Mouse (Mus musculus) kidney, adult 11 months (tissue): ENCODE results near the gene Kif2c.
"Not testable (repeated sequence)": the region's sequence is repeated elsewhere in the genome, so short reads cannot be mapped to it uniquely, and the experiment has no call there.

ENCODE experiments used
- DNase-seq: peaks from one replicate; pipeline ENCODE4 v3.0.0; 2022

Kif2c gene

DNA sequence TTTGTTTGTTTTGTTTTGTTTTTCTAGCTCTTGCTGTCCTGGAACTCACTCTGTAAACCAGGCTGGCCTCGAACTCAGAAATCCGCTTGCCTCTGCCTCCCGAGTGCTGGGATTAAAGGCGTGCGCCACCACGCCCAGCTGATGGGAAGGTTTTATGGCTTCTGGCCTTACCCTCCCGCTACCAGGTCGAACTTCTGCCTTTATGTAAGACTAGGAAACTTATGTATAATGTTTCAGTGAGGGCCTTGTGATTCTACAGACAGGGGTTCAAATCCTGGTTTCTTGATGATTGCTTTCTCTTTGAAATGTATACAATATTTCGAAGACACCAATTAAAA lies 289 bp upstream of the Kif2c start:
- not testable (repeated sequence) for DNase-seq

DNA sequence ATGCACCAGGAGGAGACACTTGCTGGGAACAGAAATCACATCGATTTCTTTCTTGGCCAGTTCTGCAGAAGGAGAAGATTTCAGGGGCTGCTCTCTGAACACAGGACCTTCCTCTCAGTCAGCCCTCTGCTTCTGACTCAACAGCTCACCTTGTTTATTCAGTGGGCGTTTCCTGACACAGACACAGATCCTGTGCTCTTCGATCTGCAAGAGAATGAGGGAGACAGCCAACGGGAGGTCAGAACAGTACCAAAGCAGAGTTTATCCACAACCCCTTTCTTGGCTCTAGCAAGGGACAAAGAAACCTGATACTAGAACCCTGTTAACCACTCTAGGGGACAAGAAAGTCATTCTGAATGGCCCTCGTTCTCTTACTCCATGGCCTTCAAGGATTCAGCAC lies 12.5 kb downstream of the Kif2c start:
- no peak for DNase-seq

DNA sequence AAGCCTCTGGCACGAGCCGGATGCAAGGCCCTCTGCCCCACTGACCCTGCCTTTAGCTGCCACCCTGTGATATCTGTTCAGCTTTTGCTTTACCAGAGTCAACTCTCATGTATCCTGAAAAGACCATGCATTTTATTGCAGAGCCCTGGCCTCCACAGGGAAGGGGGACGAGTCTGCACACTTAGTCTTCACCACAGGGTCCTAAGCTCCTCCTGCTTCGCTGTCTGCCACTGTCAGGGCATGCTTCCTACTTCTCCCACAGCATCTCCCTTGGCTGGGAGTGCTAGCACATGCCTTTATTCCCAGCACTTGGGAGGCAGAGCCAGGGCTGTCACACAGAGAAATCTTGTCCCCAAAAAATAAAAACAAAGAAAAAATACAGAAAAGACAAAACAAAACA lies 21.3 kb downstream of the Kif2c start:
- DNase-seq = no peak

DNA sequence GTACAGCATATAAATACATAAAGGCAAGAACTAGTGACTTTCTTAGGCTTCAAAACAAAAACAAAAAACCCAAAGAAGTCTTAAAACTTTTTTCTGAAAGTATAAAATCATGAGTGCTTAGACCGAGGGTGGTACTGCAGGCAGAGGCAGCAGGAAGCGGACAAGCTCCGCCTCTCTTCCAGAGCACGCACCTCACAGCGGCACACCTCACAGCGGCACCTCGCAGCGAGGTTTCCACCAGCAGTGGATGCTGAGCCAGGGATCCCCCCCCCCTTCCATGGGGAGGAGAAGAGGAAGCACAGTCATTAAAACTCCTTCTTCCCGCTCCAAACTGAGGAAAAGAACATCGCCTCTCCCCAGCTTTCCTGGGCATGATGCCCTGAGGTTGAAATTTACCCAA lies 22.8 kb downstream of the Kif2c start:
- DNase-seq = no peak

DNA sequence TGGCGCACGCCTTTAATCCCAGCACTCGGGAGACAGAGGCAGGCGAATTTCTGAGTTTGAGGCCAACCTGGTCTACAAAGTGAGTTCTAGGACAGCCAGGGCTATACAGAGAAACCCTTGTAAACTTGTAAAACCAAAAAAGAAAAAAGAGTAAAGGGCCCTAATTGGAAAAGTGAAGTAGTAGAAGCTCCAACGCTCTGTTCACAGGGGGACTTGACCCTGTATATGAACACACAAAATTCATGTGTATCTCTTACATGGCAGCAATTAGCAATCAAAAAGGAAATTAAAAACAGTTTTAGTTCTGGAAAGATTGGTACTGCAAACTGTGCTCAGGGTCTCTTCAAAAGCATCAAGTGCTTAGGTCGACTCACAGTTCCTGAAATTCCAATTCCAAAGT lies 26.1 kb downstream of the Kif2c start:
- no peak for DNase-seq

DNA sequence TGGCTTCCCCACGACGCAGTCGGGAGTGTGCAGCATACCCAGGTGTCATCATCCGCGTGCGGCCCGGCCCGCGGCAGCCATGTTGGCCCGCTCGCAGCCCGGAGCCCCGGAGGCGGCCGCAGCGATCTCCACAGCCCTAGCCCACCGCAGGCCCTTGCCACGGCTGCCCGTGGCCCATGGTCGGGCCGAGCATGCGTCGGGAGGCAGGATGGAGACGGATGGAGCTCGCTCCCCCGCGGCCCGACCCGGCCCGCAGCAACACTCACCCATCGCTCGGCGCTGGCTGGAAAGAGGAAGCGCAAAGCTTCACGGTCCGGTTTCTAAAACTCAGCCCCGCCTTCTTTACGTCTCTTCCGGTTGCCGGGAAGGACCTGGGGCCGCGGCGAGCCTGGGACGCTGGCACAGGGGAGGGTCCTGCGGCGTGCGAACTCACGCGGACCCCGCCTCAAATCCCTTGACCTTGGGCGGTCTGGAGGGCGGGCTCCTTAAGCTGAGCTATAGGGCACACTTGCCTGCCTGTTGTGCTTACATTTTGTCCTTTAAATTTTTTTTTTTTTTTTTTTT lies 26.6 kb downstream of the Kif2c start, which contains the start of gene Rps8:
Gene Rps8 (minus strand): TSS at position 452 of the 564 bp plus-strand sequence.
- DNase-seq = peak; percentile 86

DNA sequence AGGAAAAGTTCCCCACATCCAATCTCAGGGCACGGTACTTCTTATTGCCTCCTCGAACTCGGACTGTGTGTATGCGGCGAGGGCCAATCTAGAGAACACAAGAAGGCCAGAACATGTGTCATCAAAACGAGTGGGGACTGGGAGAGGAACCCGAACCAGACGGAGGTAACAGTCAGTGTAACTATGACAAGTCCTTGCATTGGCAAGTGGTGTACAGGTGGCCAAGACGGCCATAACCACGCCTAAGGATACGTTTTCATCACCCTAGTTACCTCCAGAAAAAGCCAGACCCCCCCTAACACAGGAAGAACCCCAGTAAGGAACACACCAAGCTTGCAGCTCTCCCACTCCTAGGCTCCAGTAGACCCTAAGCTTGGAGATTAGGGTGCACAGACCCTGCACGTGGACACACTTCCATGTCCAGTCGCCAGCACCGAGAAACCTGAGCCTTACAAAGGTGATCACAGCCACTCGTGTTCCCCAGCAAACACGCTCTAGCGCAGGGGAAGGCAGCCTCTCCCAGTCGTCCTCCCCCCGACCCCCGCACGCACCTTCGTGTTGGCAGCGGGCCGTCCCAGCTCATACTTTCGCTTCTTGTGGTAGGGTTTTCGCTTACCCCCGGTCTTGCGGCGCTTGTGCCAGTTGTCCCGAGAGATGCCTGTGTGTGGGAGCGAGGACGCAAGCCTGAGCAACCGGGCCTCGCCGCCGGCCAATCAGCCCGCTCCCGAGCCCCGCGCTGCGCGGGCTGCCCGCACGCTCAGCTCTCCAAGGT lies 27.2 kb downstream of the Kif2c start:
- no peak for DNase-seq

DNA sequence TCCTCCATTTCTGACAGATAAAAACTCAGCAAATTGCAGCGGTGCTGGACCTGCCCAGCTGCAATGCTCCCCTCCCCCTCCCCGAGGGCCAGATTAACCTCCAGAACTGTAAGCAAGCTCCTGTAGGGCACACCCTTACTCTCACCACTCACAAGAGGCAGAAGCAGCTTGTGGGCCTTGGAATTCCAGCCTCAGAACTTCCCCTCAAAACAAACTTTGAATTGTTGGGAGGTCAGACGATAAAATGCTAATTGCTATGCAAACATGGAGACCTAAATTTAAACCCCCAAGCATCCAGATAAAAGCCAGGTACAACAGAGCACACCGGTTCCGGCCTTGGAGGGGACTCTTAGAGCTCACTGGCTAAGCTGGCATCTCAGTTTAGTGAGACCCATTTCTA lies 29.7 kb downstream of the Kif2c start:
- DNase-seq = no peak

DNA sequence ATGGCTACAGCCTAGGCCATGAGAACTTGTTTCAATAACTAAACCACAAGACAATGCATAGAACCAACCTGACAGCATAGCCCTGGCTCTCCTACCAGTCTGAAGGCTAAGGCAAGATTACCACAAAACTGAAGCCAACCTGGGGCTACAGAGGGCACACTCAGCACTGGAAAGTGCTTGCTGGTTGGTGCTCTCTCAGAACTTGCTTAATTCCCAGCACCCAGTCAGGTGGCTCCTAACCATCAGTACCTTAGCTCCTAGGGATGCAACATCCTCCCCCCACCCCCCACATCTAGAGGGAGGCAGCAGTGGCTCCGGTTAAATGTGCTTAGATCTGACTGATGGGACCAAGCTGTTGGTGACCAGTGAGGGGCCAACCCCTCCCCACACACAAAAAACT lies 31.0 kb downstream of the Kif2c start:
- no peak for DNase-seq

DNA sequence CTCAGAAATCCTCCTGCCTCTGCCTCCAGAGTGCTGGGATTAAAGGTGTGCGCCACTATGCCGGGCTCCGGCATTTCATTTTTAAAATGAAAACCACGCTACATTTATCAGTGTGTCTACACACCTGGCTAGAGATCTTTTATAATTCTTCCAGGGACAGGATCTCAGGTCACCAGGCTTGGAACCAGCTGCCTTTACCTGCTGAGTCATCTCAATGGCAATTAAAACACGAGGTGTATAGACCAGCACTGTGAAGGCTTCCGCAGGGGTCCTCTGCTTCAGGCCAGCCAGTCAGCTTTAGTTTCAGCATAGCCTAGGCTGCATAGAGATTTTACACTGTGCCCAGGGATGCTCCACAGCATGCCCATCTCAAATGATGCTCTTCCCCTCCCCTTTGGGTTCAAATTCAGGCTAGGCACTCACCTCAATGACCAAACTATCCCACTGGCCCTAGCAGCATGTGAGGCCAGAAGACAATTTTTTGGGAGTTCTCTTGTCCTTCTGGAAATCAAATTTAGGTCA lies 32.2 kb downstream of the Kif2c start:
- no peak for DNase-seq

DNA sequence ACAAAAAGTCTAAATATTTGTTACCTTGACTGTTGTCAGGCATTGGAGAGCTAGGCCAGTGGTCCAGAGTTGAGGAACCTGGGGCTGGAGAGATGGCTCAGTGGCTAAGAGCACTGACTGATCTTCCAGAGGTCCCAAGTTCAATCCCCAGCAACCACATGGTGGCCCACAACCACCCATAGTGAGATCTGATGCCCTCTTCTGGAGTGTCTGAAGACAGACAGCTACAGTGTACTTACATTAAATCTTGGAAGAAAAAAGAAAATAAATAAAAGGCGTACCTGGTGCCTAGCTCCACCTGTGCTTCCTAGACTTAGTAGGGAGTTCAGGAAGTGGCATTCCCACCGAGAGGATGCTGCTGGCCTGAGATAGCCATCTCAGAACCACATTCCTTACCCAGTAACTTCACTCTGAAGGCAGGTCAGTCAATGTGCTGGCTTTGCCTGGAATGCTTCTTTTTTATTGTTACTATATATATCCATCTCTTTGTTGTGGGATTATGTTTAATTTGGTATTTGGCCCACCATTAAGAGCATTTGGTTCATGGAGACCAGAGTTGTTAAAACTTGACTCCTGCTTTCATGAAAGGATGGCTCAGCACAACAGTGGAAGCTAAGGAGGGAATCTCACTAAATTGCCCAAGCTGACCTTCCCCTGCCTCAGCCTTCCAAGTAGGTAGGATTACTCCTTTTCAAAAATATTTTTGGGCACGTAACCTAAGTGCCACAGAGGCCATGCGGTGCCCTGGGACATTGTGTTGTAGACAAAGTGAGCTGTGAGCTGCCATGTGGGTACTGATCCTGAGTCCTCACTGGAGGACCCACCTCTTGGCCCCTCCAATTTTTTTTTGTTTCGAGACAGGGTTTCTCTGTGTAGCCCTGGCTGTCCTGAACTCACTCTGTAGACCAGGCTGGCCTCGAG lies 32.9 kb downstream of the Kif2c start:
- DNase-seq = no peak

DNA sequence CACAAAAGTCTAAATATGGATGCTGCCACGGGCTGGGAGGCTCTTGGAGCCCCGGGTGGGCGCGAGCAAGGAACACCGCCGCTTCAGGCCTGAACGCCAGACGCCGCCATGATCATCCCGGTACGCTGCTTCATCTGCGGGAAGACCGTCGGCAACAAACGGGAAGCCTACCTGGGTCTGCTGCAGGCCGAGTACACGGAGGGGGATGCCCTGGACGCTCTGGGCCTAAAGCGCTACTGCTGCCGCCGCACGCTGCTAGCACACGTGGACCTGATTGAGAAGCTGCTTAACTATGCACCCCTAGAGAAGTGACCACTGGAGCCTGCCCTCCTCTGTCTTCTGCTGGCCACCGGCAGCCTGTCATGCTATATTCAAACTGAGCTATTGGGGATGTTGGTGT lies 33.6 kb downstream of the Kif2c start:
- DNase-seq = no peak

DNA sequence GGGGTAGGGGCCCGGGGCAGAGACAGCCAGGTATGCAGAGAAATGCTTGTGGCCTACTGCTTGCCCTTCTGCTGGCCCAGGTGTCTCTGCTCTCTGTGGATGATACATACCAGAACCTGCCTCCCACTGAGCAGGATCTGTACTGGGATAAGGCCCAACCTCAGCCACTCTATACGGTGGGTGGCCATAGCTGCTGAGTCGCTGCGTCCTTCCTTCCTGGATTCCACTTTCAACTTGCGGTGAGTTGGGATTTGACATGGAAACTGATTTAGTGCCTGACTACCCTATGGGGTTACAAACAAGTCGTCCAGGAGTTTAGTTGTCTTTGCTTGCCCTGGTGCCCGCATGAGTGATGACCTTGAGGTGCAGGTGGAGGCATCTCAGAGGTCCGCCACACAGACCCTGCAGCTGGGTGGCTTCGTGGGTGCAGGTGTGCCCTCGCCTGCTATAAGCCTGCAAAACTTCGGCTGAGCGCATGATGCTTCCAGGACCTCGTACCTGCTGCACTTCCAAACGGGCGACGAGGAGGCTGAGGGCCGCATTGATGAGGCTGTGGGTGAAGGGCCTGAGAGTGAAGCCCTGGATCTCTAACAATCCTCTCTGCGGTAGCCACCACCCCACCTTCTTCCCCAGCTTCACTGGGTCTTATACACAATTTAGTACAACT lies 34.3 kb downstream of the Kif2c start:
- no peak for DNase-seq

DNA sequence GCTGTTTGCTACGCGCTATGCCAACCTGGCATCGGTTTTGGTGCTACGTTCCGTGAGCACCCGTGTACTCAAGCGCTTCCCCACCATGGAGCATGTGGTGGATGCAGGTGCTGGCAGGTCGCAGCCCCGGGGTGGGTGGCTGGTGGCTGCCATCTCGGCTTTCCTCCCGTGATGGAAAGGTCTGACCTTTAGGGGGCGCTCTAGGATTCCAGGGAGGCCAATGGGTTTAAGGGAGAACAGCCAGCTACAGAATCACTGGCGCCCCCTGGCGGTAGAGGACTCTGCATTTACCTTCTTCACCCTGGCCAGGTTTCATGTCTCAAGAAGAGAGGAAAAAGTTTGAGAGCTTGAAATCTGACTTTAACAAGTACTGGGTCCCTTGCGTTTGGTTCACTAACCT lies 36.3 kb downstream of the Kif2c start:
- DNase-seq = peak; percentile 87

DNA sequence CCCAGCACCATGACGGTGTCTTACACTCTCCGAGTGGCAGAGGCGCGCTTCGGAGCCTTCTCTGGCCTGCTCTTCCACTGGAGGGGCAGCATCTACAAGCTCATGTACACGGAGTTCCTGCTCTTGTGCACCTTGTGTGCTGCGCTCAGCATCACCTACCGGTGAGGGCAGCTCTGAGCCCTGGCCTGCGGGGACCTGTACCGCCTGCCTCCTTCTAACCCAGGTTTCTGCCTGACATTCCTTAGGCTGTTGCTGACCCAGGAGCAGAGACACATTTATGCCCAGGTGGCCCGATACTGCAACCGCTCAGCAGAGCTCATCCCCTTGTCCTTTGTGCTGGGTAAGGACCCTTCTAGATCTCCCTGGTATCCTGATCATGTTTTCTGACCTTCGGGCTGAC lies 37.2 kb downstream of the Kif2c start:
- no peak for DNase-seq

DNA sequence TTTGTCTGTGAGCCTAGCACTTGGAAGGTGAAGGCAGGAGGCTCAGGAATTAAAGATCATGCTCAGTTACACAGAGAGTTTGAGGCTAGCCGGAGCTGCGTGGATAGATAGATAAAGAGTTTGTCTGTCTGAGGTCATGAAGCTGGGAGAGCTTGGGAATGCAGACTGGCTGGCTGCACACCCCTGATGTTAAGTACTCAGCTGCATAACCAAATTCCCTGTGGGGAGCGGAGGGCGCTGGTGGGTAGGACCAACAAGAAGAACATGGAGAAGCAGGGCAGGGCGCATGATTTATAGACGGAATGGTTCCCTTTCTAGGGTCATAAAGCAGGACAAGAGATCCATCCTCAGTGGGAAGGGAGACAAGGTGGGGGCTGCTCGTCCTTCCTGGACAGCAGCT lies 39.4 kb downstream of the Kif2c start:
- no peak for DNase-seq

DNA sequence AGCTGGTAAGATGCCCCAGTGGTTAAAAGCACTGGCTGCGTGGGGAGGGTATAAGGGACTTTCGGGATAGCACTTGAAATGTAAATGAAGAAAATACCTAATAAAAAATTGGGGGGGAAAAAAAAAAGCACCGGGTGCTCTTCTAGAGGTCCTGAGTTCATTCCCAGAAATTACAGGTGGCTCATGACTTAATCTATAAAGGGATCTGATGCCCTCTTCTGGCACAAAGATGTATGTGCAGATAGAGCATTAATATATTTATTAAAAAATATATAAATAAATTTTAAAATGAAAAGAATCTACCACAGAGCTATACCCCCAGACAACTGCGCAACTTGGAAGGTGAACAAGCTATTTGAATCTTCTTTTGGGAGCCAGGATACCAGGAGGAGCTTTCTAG lies 41.8 kb downstream of the Kif2c start:
- DNase-seq = no peak

DNA sequence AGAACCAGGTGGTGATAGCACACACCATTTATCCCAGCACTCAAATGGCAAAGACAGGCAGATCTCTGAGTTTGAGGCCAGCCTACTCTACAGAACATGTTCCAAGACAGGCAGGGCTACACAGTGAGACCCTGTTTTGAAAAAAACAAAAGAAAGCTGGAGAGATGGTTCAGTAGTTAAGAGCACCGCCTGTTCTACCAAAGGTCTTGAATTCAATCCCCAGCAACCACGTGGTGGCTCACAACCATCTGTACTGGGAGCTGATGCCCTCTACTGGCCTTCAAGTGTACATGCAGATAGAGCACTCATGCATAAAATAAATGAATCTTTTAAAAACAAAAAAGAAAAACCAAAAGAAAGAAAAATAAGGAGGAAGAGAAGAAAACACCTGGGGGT lies 43.2 kb downstream of the Kif2c start:
- peak; percentile 54 for DNase-seq

DNA sequence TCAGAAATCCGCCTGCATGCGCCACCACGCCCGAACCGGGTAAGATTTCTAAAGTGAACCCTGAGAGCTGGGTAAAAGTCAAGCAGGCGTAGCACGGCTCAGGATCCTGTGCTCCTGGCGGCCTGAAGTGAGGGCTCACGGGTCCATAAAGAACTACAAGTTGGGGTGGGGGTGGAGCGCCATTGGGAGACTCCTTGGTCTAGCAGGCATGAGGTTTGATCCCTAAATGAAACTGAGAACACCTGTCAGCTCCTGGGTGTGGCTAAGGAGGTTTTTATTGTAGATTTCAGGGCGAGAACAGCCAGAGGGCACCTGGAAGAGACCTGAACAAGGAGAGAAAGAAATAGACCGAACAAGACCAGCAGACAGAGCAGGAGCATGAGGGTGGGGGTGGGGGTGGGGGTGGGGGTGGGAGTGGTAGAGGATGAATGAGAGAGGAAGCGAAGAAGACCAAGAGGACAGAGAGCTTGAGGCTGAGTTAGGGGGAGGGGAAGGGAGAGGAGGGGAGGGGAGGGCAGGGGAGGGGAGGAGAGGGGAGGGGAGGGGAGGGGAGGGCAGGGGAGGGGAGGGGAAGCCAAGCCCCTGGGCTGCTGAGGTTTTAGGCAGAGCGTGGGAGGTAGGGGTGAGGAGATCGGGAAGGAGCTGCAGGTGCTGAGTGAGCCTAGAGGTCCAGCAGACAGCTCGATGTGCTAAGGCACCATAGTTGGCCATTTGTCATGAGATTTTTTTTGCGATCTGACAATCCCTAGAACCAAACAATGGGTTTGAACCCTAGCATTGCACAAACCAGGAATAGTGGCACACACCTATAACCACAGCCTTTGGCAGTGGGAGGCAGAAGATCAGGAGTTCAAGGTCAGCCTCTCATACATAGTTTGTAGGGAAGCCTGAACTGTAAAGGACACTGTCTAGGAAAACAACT lies 43.9 kb downstream of the Kif2c start:
- no peak for DNase-seq

DNA sequence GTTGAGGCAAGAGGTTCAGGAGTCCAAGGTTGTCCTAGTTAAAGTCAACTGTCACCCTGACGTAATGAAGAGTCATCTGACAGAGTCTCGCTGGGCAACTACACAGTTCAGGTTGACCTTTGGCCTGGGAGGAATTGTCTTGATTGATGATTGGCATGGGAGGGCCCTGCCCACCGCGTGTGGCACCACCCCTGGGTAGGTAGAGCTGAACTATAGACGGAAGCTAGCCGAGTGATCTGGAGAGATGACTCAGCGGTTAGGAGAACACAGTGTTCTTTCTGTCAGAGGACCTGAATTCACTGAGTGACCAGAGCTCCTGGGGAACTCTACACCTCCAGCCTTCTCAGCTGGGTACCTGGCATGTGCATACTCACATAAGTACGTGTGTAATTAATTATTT lies 46.4 kb downstream of the Kif2c start:
- peak; percentile 97 for DNase-seq

DNA sequence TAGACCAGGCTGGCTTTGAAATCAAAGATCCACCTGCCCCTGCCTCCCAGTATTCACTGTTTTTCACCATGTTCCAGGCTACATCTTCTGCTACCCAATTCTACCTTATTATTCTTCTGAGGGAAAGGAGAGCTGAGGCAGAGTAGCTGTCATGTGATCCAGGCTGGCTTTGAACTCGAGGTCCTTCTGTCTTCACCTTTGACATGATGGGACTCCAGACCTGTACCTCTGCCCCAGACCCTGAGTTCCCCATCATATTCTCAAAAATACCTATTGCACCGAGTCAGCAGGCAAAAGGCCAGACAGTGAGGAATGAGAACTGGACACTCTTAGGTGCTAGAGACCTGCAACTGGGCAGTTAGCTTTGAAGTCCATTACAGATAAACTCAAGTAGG lies 47.8 kb downstream of the Kif2c start:
- peak; percentile 29 for DNase-seq
